Mouse (Mus musculus): ENCODE data around the gene 4930535I16Rik. TPM values are rescaled to one million over a fixed set of nuclear protein-coding genes. Genes with fewer than 3 reads are reported as not detected.
"Not testable (repeated sequence)": the region's sequence is repeated elsewhere in the genome, so short reads cannot be mapped to it uniquely, and the experiment has no call there.

The 4930535I16Rik gene
- polyA plus RNA-seq, 1 experiment from 2014 or later: not detected

DNA sequence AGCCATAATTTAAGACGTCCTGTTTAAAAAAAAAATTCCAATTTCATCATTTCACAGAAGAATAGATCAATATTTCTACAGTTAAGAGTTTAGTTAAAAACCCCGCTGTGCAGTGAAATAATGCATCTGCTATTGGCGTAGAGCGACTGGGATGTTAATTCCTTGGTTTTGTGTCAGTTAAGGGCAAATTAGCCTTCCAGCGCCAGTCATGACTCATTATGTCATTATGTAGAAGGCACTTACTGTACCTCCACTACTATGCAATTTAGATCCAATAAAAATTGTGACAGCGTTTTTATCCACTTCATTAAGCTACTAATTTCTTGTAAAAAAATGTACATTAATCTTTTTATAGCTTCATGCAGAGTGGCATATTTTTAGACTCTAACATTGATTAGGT, 31.1 kb upstream of the 4930535I16Rik start:
- no peaks in the 10 kb centered on the region for H3K9me3 ChIP-seq (ENCODE audit: control insufficient read depth, low read length)
- H3K27ac ChIP-seq (replicated peaks; ENCODE audit: low read depth, low read length): no peak overlapping the region
- ATAC-seq (ENCODE audit: insufficient number of reproducible peaks, low FRiP score, low TSS enrichment, low read depth) (no peak), DNase-seq (ENCODE audit: low spot score) (no peak)
- H3K9ac ChIP-seq (ENCODE audit: low read length): no peak overlapping the region
- no peak overlapping the region for H3K4me2 ChIP-seq (ENCODE audit: low read depth, severe bottlenecking)
- H3K4me1 ChIP-seq (ENCODE audit: control insufficient read depth, insufficient read depth, low read length): no peaks in the 10 kb centered on the region
- no peak overlapping the region for H3K4me3 ChIP-seq (ENCODE audit: low read depth, low read length)
- H3K36me3 ChIP-seq (ENCODE audit: control insufficient read depth, insufficient read depth, low read length): no peaks in the 10 kb centered on the region
- 85% methylated on average over 6 of the region's 6 CpGs for WGBS
- no peaks in the 10 kb centered on the region for H3K27me3 ChIP-seq (ENCODE audit: control insufficient read depth, insufficient read depth, low read length)

DNA sequence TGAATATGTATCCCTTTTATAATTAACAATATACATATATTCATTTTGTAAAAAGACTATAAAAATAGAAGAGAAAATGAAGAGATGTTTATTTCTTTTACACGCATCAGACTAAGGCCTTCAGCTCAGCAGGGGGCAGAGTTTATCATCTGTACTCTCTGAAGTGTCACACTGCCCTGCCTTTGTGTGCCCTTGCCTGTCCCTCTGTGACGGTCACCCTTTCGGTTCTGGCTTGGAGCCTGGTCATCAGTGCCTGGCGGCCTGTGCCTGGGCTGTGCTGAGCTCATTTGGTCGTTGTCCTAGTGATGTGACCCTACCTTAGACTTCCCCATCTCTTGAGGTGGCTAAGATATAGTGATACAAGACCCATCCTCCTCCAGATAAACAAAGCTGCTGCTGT, 29.3 kb upstream of the 4930535I16Rik start:
- no peaks in the 10 kb centered on the region for H3K27me3 ChIP-seq (ENCODE audit: control insufficient read depth, insufficient read depth, low read length)
- ATAC-seq (ENCODE audit: insufficient number of reproducible peaks, low FRiP score, low TSS enrichment, low read depth): no peak
- H3K4me1 ChIP-seq (ENCODE audit: control insufficient read depth, insufficient read depth, low read length): no peaks in the 10 kb centered on the region
- WGBS: 62% methylated on average over 5 of the region's 5 CpGs
- no peak for DNase-seq (ENCODE audit: low spot score)
- no peak overlapping the region for H3K4me3 ChIP-seq (ENCODE audit: low read depth, low read length)
- H3K27ac ChIP-seq (replicated peaks; ENCODE audit: low read depth, low read length): no peak overlapping the region
- no peaks in the 10 kb centered on the region for H3K9me3 ChIP-seq (ENCODE audit: control insufficient read depth, low read length)
- H3K4me2 ChIP-seq (ENCODE audit: low read depth, severe bottlenecking): no peak overlapping the region
- no peaks in the 10 kb centered on the region for H3K36me3 ChIP-seq (ENCODE audit: control insufficient read depth, insufficient read depth, low read length)
- H3K9ac ChIP-seq (ENCODE audit: low read length): no peak overlapping the region

DNA sequence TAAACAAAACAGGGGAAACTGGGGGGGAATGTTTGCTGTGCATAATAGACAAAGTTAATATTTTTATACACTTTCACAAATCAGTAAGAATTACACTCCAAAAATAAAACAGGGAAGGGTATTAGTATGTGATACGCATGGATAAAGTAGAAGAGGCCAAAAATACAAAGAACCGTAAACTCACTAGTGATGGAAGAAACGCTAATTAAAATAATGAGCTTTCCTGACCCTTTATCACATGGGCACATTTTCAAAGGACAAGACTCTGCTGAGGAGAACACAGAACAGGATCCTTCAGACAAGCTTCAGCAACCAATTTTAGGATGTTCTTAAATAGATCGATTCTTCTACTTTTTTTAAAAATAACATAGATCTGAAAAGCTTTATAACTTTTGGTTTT, 28.9 kb upstream of the 4930535I16Rik start:
- no peak overlapping the region for H3K27ac ChIP-seq (replicated peaks; ENCODE audit: low read depth, low read length)
- H3K9ac ChIP-seq (ENCODE audit: low read length): no peak overlapping the region
- no peaks in the 10 kb centered on the region for H3K9me3 ChIP-seq (ENCODE audit: control insufficient read depth, low read length)
- WGBS: 86% methylated on average over 4 of the region's 4 CpGs
- ATAC-seq (ENCODE audit: insufficient number of reproducible peaks, low FRiP score, low TSS enrichment, low read depth) (no peak), DNase-seq (ENCODE audit: low spot score) (no peak)
- no peak overlapping the region for H3K4me2 ChIP-seq (ENCODE audit: low read depth, severe bottlenecking)
- no peaks in the 10 kb centered on the region for H3K27me3 ChIP-seq (ENCODE audit: control insufficient read depth, insufficient read depth, low read length)
- H3K36me3 ChIP-seq (ENCODE audit: control insufficient read depth, insufficient read depth, low read length): no peaks in the 10 kb centered on the region
- no peaks in the 10 kb centered on the region for H3K4me1 ChIP-seq (ENCODE audit: control insufficient read depth, insufficient read depth, low read length)
- H3K4me3 ChIP-seq (ENCODE audit: low read depth, low read length): no peak overlapping the region

DNA sequence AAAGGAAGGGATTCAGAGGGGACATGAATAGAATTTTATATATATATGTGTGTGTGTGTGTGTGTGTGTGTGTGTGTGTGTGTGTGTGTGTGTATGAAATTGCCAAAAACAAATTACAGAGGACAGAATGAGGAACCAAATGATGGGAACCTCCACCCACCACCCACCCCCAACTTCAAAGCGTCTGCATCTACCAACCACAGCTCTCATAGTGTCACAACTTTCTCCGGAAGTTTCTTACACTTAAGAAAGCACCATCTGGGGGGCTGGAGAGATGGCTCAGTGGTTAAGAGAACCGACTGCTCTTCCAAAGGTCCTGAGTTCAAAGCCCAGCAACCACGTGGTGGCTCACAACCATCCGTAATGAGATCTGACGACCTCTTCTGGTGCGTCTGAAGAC, 23.1 kb upstream of the 4930535I16Rik start:
- H3K36me3 ChIP-seq (ENCODE audit: control insufficient read depth, insufficient read depth, low read length); H3K4me3 ChIP-seq (ENCODE audit: low read depth, low read length); H3K27ac ChIP-seq (replicated peaks; ENCODE audit: low read depth, low read length); H3K4me2 ChIP-seq (ENCODE audit: low read depth, severe bottlenecking); DNase-seq (ENCODE audit: low spot score); H3K27me3 ChIP-seq (ENCODE audit: control insufficient read depth, insufficient read depth, low read length); H3K9me3 ChIP-seq (ENCODE audit: control insufficient read depth, low read length); H3K9ac ChIP-seq (ENCODE audit: low read length); H3K4me1 ChIP-seq (ENCODE audit: control insufficient read depth, insufficient read depth, low read length); ATAC-seq (ENCODE audit: insufficient number of reproducible peaks, low FRiP score, low TSS enrichment, low read depth): not testable (repeated sequence)
- WGBS: 75% methylated on average over 7 of the region's 7 CpGs

DNA sequence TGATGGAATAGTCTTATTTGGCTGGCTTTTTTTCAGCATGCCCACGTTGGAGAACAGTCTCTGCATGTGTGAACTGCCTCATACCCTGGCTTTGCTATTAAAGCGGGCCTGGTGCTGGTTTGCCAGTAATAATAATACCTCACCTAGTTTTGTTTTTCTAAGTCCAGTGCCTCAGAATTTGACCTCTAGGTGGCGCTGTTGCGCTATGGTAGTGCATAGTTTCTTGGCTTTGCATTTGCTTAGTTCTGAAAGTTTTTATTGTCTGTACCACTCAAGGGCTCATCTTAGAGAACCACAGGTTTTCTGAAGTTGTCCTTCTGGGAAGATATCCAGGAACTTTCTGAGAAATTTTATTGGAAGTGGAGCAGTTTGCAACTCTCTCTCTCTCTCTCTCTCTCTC, 22.0 kb upstream of the 4930535I16Rik start:
- no peak overlapping the region for H3K4me3 ChIP-seq (ENCODE audit: low read depth, low read length)
- H3K9me3 ChIP-seq (ENCODE audit: control insufficient read depth, low read length): no peaks in the 10 kb centered on the region
- H3K36me3 ChIP-seq (ENCODE audit: control insufficient read depth, insufficient read depth, low read length): peaks cover 5% of the 10 kb centered on the region; the same call in 1 of the 2 replicates
- H3K4me1 ChIP-seq (ENCODE audit: control insufficient read depth, insufficient read depth, low read length): no peaks in the 10 kb centered on the region
- no peak overlapping the region for H3K27ac ChIP-seq (replicated peaks; ENCODE audit: low read depth, low read length)
- WGBS: 8% methylated on average over 4 of the region's 4 CpGs
- no peak for ATAC-seq (ENCODE audit: insufficient number of reproducible peaks, low FRiP score, low TSS enrichment, low read depth)
- no peak overlapping the region for H3K4me2 ChIP-seq (ENCODE audit: low read depth, severe bottlenecking)
- H3K9ac ChIP-seq (ENCODE audit: low read length): no peak overlapping the region
- H3K27me3 ChIP-seq (ENCODE audit: control insufficient read depth, insufficient read depth, low read length): no peaks in the 10 kb centered on the region
- DNase-seq (ENCODE audit: low spot score): peak; percentile 92

DNA sequence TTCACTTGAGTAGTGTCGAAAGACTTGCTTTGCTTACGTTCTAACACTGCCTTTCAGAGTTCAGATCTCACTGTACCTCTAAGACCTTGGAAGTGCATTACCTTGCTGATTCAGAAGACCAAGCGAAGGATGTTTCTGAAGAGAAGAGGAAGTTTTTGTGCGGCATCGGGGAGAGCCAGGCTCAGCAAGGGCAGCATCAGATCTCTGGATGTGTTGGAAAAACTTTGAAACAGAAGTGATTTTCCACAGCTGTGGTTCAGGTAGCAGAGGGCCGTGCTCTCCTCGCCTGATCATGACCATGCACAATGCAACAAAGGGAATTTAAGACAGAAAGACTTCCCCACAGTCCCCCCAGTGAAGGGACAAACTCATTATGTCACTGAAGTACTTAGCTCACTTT, 18.2 kb upstream of the 4930535I16Rik start:
- Histone ChIP-seq H3K27ac (replicated peaks; ENCODE audit: low read depth, low read length) (no peak overlapping the region), H3K4me2 (ENCODE audit: low read depth, severe bottlenecking) (no peak overlapping the region), H3K4me3 (ENCODE audit: low read depth, low read length) (no peak overlapping the region), H3K27me3 (ENCODE audit: control insufficient read depth, insufficient read depth, low read length) (no peaks in the 10 kb centered on the region), H3K36me3 (ENCODE audit: control insufficient read depth, insufficient read depth, low read length) (peaks cover 7% of the 10 kb centered on the region), H3K9ac (ENCODE audit: low read length) (no peak overlapping the region), H3K4me1 (ENCODE audit: control insufficient read depth, insufficient read depth, low read length) (no peaks in the 10 kb centered on the region), H3K9me3 (ENCODE audit: control insufficient read depth, low read length) (no peaks in the 10 kb centered on the region)
- ATAC-seq (ENCODE audit: insufficient number of reproducible peaks, low FRiP score, low TSS enrichment, low read depth) (no peak), DNase-seq (ENCODE audit: low spot score) (no peak)
- 91% methylated on average over 7 of the region's 7 CpGs for WGBS

DNA sequence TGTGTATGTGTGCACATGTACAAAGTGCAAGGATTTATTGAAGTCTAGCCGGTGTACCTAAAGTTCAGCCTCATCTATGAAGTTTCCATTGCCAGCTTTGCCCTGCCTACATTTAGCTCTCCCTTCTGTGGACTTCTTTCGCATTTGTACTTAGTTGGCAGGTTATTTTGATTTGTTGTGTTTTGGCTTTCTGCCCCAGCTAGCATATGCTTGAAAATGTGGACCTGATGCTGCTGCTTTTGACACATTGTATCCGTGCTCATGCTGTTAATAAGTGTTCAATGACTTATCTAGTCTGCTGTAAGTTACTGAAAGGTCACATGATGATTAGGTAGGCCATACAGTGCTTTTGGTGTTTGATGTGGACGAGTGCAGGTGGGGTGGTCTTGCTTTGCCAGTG, 16.5 kb upstream of the 4930535I16Rik start:
- H3K36me3 ChIP-seq (ENCODE audit: control insufficient read depth, insufficient read depth, low read length): peaks cover 12% of the 10 kb centered on the region

DNA sequence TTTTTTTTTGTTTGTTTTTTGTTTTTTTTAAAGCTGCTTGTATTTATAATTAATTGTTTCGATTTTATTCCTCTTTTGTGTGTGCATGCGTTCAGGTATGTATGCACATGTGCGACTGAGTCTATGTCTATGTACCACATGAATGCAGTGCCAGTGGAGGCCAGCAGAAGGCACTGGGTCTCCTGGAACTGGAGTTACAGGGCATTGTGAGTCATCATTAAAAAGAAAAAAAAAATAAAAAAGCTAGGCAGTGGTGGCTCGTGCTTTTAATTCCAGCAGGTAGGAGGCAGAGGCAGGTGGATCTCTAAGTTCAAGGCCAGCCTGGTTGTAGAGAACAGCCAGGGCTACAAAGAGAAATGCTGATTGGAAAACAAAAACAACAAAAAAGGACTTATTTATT, 12.2 kb upstream of the 4930535I16Rik start:
- WGBS: 95% methylated on average over 4 of the region's 4 CpGs
- H3K27ac ChIP-seq (replicated peaks; ENCODE audit: low read depth, low read length): no peak overlapping the region
- DNase-seq (ENCODE audit: low spot score): no peak

More for the DNA sequence above, 16.5 kb upstream of the 4930535I16Rik start:
- Histone ChIP-seq H3K4me2 (ENCODE audit: low read depth, severe bottlenecking) (no peak overlapping the region), H3K27ac (replicated peaks; ENCODE audit: low read depth, low read length) (no peak overlapping the region), H3K9me3 (ENCODE audit: control insufficient read depth, low read length) (no peaks in the 10 kb centered on the region), H3K4me1 (ENCODE audit: control insufficient read depth, insufficient read depth, low read length) (no peaks in the 10 kb centered on the region), H3K9ac (ENCODE audit: low read length) (no peak overlapping the region), H3K4me3 (ENCODE audit: low read depth, low read length) (no peak overlapping the region), H3K27me3 (ENCODE audit: control insufficient read depth, insufficient read depth, low read length) (no peaks in the 10 kb centered on the region)
- no peak for ATAC-seq (ENCODE audit: insufficient number of reproducible peaks, low FRiP score, low TSS enrichment, low read depth)
- WGBS: 89% methylated on average over 4 of the region's 4 CpGs
- DNase-seq (ENCODE audit: low spot score): no peak

DNA sequence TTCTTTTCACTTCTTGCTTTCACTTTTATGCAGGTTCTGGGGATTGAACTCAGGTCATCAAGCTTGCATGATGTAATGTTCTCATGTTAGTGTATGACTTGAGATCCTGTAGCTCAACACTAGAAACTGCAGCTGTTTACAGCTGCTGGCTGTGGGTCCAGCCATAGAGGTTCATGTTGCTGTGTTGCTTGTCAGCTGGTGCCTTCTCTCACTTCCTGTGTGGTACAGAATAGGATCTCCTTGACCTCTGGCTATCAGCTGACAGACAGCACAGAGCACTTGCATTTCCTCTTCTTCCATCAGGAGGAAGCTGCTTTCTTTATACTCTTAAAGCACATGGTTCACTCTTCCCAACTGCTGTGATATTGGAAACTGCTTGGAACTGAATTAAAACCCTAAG, 10.1 kb upstream of the 4930535I16Rik start:
- no peak for DNase-seq (ENCODE audit: low spot score)
- H3K36me3 ChIP-seq (ENCODE audit: control insufficient read depth, insufficient read depth, low read length): peaks cover 12% of the 10 kb centered on the region
- ATAC-seq (ENCODE audit: insufficient number of reproducible peaks, low FRiP score, low TSS enrichment, low read depth): no peak

More for the DNA sequence above, 12.2 kb upstream of the 4930535I16Rik start:
- no peak overlapping the region for H3K9ac ChIP-seq (ENCODE audit: low read length)
- no peak overlapping the region for H3K4me2 ChIP-seq (ENCODE audit: low read depth, severe bottlenecking)
- no peaks in the 10 kb centered on the region for H3K27me3 ChIP-seq (ENCODE audit: control insufficient read depth, insufficient read depth, low read length)
- ATAC-seq (ENCODE audit: insufficient number of reproducible peaks, low FRiP score, low TSS enrichment, low read depth): no peak
- H3K36me3 ChIP-seq (ENCODE audit: control insufficient read depth, insufficient read depth, low read length): peaks cover 12% of the 10 kb centered on the region
- no peak overlapping the region for H3K4me3 ChIP-seq (ENCODE audit: low read depth, low read length)
- H3K4me1 ChIP-seq (ENCODE audit: control insufficient read depth, insufficient read depth, low read length): no peaks in the 10 kb centered on the region
- H3K9me3 ChIP-seq (ENCODE audit: control insufficient read depth, low read length): no peaks in the 10 kb centered on the region

More for the DNA sequence above, 10.1 kb upstream of the 4930535I16Rik start:
- H3K27ac ChIP-seq (replicated peaks; ENCODE audit: low read depth, low read length): no peak overlapping the region
- no peaks in the 10 kb centered on the region for H3K4me1 ChIP-seq (ENCODE audit: control insufficient read depth, insufficient read depth, low read length)
- H3K4me3 ChIP-seq (ENCODE audit: low read depth, low read length): no peak overlapping the region
- no peaks in the 10 kb centered on the region for H3K9me3 ChIP-seq (ENCODE audit: control insufficient read depth, low read length)
- H3K9ac ChIP-seq (ENCODE audit: low read length): no peak overlapping the region
- no peaks in the 10 kb centered on the region for H3K27me3 ChIP-seq (ENCODE audit: control insufficient read depth, insufficient read depth, low read length)
- H3K4me2 ChIP-seq (ENCODE audit: low read depth, severe bottlenecking): no peak overlapping the region

Measured in limb, embryonic 11.5 days (tissue).